14 mouse cellular contexts compared by ENCODE assay signal in the genomic region with DNA sequence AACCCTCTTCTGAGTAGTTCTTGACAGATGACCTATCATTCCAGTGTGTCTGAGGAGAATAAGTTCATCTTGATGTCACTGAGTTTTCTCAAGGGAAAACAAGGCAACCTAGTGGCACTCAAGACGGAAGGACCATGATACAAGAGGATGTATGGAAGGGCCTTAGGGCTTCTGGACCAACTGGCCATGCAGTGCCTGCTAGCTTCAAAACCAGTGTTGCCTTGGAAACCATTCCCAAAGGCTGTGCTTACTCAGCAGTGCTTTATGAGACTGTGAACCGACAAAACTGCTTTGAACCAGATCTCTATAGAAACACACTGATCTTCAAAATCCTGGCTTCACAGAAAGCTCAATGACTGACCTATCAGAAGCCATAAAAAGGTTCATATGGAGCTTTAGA. TPM values are rescaled to one million over a fixed set of nuclear protein-coding genes. Genes with fewer than 3 reads are reported as not detected.
"Had no signal": no experiment of that assay in that cellular context is flagged by ENCODE, and none has a peak within 500 bp of the region (broad histone marks: within the 10 kb centered on the region; RNA-seq: fewer than 3 reads in every experiment).

No protein-coding gene starts in this region.

- H3K27ac ChIP-seq: limb, embryonic 15.5 days; liver, embryonic 12.5 days; midbrain, embryonic 12.5 days; neural tube, embryonic 13.5 days had no signal

- H3K27me3 ChIP-seq: midbrain, embryonic 12.5 days had no signal

- H3K4me1 ChIP-seq: limb, embryonic 15.5 days; liver, embryonic 12.5 days; neural tube, embryonic 13.5 days had no signal

- H3K4me2 ChIP-seq: limb, embryonic 15.5 days; liver, embryonic 12.5 days; lung, embryonic 14.5 days; midbrain, embryonic 12.5 days; neural tube, embryonic 13.5 days had no signal

- H3K36me3 ChIP-seq: limb, embryonic 15.5 days; liver, embryonic 12.5 days; midbrain, embryonic 12.5 days; neural tube, embryonic 13.5 days had no signal

- H3K9ac ChIP-seq: limb, embryonic 15.5 days; liver, embryonic 12.5 days; lung, embryonic 14.5 days; midbrain, embryonic 12.5 days; neural tube, embryonic 13.5 days had no signal

- DNase-seq: kidney, adult 8-10 months; kidney, postnatal 25 days; lung, embryonic 14.5 days; lung, postnatal 10 days; lung, postnatal 4 days; right cerebral cortex, adult 18-20 months; right cerebral cortex, postnatal 25 days; thymus, postnatal 4 days had no signal

- ATAC-seq: liver, embryonic 12.5 days had no signal

- H3K9me3 ChIP-seq: limb, embryonic 15.5 days; liver, embryonic 12.5 days; midbrain, embryonic 12.5 days; neural tube, embryonic 13.5 days had no signal

- H3K4me3 ChIP-seq: limb, embryonic 15.5 days; liver, embryonic 12.5 days; midbrain, embryonic 12.5 days; neural tube, embryonic 13.5 days had no signal

RNA-seq across cellular contexts. Expression of a gene that starts 16.6 kb away (rescaled TPM):
- total RNA-seq: megakaryocyte, adult 5-6 weeks had no signal
- polyA plus RNA-seq: kidney, embryonic 16.5 days; lung, embryonic 14.5 days; midbrain, embryonic 12.5 days; neural tube, embryonic 13.5 days had no signal
